ENCODE assay signal across 10 mouse cellular contexts in genomic region chr3:68615042-68615810, GRCm38 (mm10).
DNase-seq lines count a peak whose midpoint lies in the region; ATAC-seq and TF ChIP-seq lines count a peak whose summit lies in the region.
"Had no signal": no experiment of that assay in that cellular context is flagged by ENCODE, and none has a peak within 500 bp of the region (broad histone marks: within the 10 kb centered on the region; RNA-seq: fewer than 3 reads in every experiment).

No protein-coding gene starts in this region.

- no peak overlapping the region for H3K4me2 ChIP-seq in CH12.LX (ENCODE audit: insufficient read depth, low read depth, poor library complexity, severe bottlenecking)
- no peak overlapping the region for H3K4me2 ChIP-seq in hindbrain, embryonic 15.5 days
- no peak overlapping the region for H3K4me2 ChIP-seq in midbrain, embryonic 14.5 days (ENCODE audit: low read length)
- H3K4me2 ChIP-seq: embryonic facial prominence, embryonic 13.5 days had no signal

- TF ChIP-seq CTCF in kidney, adult 2 months (conservative IDR thresholded peaks at IDR 0.05; ENCODE audit: insufficient read depth, insufficient read length, low read depth, low read length), result no peak
- TF ChIP-seq CTCF in CH12.LX (conservative IDR thresholded peaks at IDR 0.05 in 1 of 2, IDR thresholded peaks at IDR 0.05 in 1 of 2; ENCODE audit: low read depth in 2 of 2, low read length in 2 of 2), result peak; percentile 40 to 89; a peak in 3 of 4 replicates

- H3K27ac ChIP-seq in kidney, adult 2 months (ENCODE audit: insufficient read depth, low read depth, low read length), result no peak overlapping the region
- H3K27ac ChIP-seq in CH12.LX (ENCODE audit: insufficient read depth, low read depth), result no peak overlapping the region
- no peak overlapping the region for H3K27ac ChIP-seq in hindbrain, embryonic 15.5 days (replicated peaks)
- no peak overlapping the region for H3K27ac ChIP-seq in midbrain, embryonic 14.5 days (replicated peaks; ENCODE audit: low read depth, low read length)
- H3K27ac ChIP-seq: embryonic facial prominence, embryonic 13.5 days; liver, embryonic 13.5 days had no signal

- dilution Hi-C loops in CH12.LX (cut with MboI; ENCODE audit: extremely low pct_ligation_motif_present, extremely low pct_unique_long_range_greater_than_20kb, low sequenced_read_pairs), result no loop called here

- peaks cover 10% of the 10 kb centered on the region; the same call in 1 of the 2 replicates for H3K4me1 ChIP-seq in kidney, adult 2 months (ENCODE audit: control insufficient read depth, insufficient read depth, low read length)
- H3K4me1 ChIP-seq in CH12.LX (ENCODE audit: control insufficient read depth in 1 of 2, insufficient read depth in 2 of 2), result peaks cover 5 to 6% of the 10 kb centered on the region in 2 experiments; a peak in 2 of 4 replicates
- 0 out of 2 replicates have a peak, but pooled peaks cover 5% of the 10 kb centered on the region for H3K4me1 ChIP-seq in hindbrain, embryonic 15.5 days (replicated peaks)
- H3K4me1 ChIP-seq in midbrain, embryonic 14.5 days (ENCODE audit: control insufficient read depth, insufficient read depth, low read length), result 0 out of 2 replicates have a peak, but pooled peaks cover 7% of the 10 kb centered on the region
- H3K4me1 ChIP-seq: embryonic facial prominence, embryonic 13.5 days had no signal

- TF ChIP-seq EP300 in CH12.LX (IDR thresholded peaks at IDR 0.05; ENCODE audit: low read length), result no peak

- H3K36me3 ChIP-seq in kidney, adult 2 months (ENCODE audit: control insufficient read depth, insufficient read depth, low read length), result no peaks in the 10 kb centered on the region
- H3K36me3 ChIP-seq in CH12.LX (replicated peaks in 1 of 2; ENCODE audit: control insufficient read depth in 1 of 2, insufficient read depth in 1 of 2, low read length in 1 of 2), result no peaks in the 10 kb centered on the region
- 0 out of 2 replicates have a peak, but pooled peaks cover 3% of the 10 kb centered on the region for H3K36me3 ChIP-seq in hindbrain, embryonic 15.5 days
- H3K36me3 ChIP-seq in midbrain, embryonic 14.5 days (ENCODE audit: control insufficient read depth, insufficient read depth, low read length), result peaks cover 10% of the 10 kb centered on the region
- H3K36me3 ChIP-seq: embryonic facial prominence, embryonic 13.5 days; liver, embryonic 13.5 days had no signal

- WGBS in kidney, adult 2 months, result 64% methylated on average over 10 of the region's 10 CpGs
- 72% methylated on average over 10 of the region's 10 CpGs for WGBS in hindbrain, embryonic 15.5 days
- WGBS in midbrain, embryonic 14.5 days, result 64% methylated on average over 10 of the region's 10 CpGs

- H3K4me3 ChIP-seq in kidney, adult 2 months (ENCODE audit: insufficient read depth, low read depth, low read length), result no peak overlapping the region
- H3K4me3 ChIP-seq in CH12.LX (replicated peaks in 1 of 3; ENCODE audit: low read depth in 2 of 3, low read length in 2 of 3, poor library complexity in 1 of 3), result no peak overlapping the region
- no peak overlapping the region for H3K4me3 ChIP-seq in hindbrain, embryonic 15.5 days
- H3K4me3 ChIP-seq in midbrain, embryonic 14.5 days (replicated peaks; ENCODE audit: low read depth, low read length), result no peak overlapping the region
- H3K4me3 ChIP-seq: embryonic facial prominence, embryonic 13.5 days; liver, embryonic 13.5 days had no signal

- H3K9me3 ChIP-seq in CH12.LX (replicated peaks; ENCODE audit: low read length), result no peaks in the 10 kb centered on the region
- H3K9me3 ChIP-seq in hindbrain, embryonic 15.5 days, result no peaks in the 10 kb centered on the region
- no peaks in the 10 kb centered on the region for H3K9me3 ChIP-seq in midbrain, embryonic 14.5 days (ENCODE audit: control insufficient read depth, low read length)
- H3K9me3 ChIP-seq: embryonic facial prominence, embryonic 13.5 days; liver, embryonic 13.5 days had no signal

- H3K79me2 ChIP-seq in CH12.LX (replicated peaks; ENCODE audit: control insufficient read depth, extremely low read depth, insufficient read depth, poor library complexity, severe bottlenecking), result no peaks in the 10 kb centered on the region

- ATAC-seq in hindbrain, embryonic 15.5 days (ENCODE audit: low FRiP score, low read depth), result peak; percentile 47; the same call in 1 of the 2 replicates
- peak; percentile 24; the same call in 1 of the 2 replicates for ATAC-seq in midbrain, embryonic 14.5 days (ENCODE audit: low FRiP score, low TSS enrichment)

- H3K27me3 ChIP-seq in kidney, adult 2 months (replicated peaks; ENCODE audit: control insufficient read depth, insufficient read depth, low read length), result no peaks in the 10 kb centered on the region
- H3K27me3 ChIP-seq in CH12.LX (replicated peaks), result no peaks in the 10 kb centered on the region
- no peaks in the 10 kb centered on the region for H3K27me3 ChIP-seq in hindbrain, embryonic 15.5 days
- no peaks in the 10 kb centered on the region for H3K27me3 ChIP-seq in midbrain, embryonic 14.5 days (ENCODE audit: control insufficient read depth, insufficient read depth, low read length)
- H3K27me3 ChIP-seq: embryonic facial prominence, embryonic 13.5 days; liver, embryonic 13.5 days had no signal

- DNase-seq in kidney, adult 2 months, result peak; percentile 53
- no peak for DNase-seq in kidney, postnatal 10 days
- peak; percentile 50 for DNase-seq in CH12.LX (ENCODE audit: extremely low read depth)
- DNase-seq in c-Kit-positive CD71-positive TER-119-positive erythroid progenitor cells, embryonic 14.5 days (ENCODE audit: low spot score), result peak; percentile 14
- DNase-seq in midbrain, embryonic 14.5 days, result peak; percentile 80
- DNase-seq in urinary bladder, postnatal 25 days (ENCODE audit: low spot score), result no peak
- no peak for DNase-seq in gastrocnemius, postnatal 4 days (ENCODE audit: low spot score in 2 of 2)
- DNase-seq: liver, embryonic 13.5 days had no signal

- TF ChIP-seq POLR2A in kidney, adult 2 months (IDR thresholded peaks at IDR 0.05; ENCODE audit: low read depth, low read length), result no peak
- TF ChIP-seq POLR2A in CH12.LX (IDR thresholded peaks at IDR 0.05; ENCODE audit: low read depth, low read length), result no peak

- peak; percentile 97 for TF ChIP-seq RAD21 in CH12.LX (IDR thresholded peaks at IDR 0.05; ENCODE audit: low read depth, low read length)

- H3K9ac ChIP-seq in CH12.LX (ENCODE audit: insufficient read depth, low read depth), result no peak overlapping the region
- H3K9ac ChIP-seq in hindbrain, embryonic 15.5 days, result no peak overlapping the region
- H3K9ac ChIP-seq in midbrain, embryonic 14.5 days (replicated peaks; ENCODE audit: low read length), result no peak overlapping the region
- H3K9ac ChIP-seq: embryonic facial prominence, embryonic 13.5 days; liver, embryonic 13.5 days had no signal

- in situ Hi-C loops in CH12.LX (cut with MboI; ENCODE audit: low pct_ligation_motif_present, low pct_unique_long_range_greater_than_20kb, low sequenced_read_pairs), result loop anchor here (10.0 kb wide), 1 partner anchor 100 kb away; no protein-coding TSS in a partner anchor

TF ChIP-seq in CH12.LX, 34 proteins besides CTCF, POLR2A, EP300 and RAD21:
- TF ChIP-seq SMC3 (IDR thresholded peaks at IDR 0.05; ENCODE audit: low read depth, low read length) (peak; percentile 77), ZKSCAN1 (IDR thresholded peaks at IDR 0.05; ENCODE audit: borderline replicate concordance, low read depth, low read length) (no peak), NELFE (IDR thresholded peaks at IDR 0.05; ENCODE audit: low read depth, low read length) (no peak), ELF1 (IDR thresholded peaks at IDR 0.05; ENCODE audit: low read depth, low read length) (no peak), MXI1 (IDR thresholded peaks at IDR 0.05; ENCODE audit: low read depth, low read length) (no peak), ZC3H11A (IDR thresholded peaks at IDR 0.05; ENCODE audit: low read depth, low read length) (peak; percentile 71), PAX5 (IDR thresholded peaks at IDR 0.05; ENCODE audit: low read length) (no peak), IRF4 (IDR thresholded peaks at IDR 0.05; ENCODE audit: low read depth, low read length) (no peak), USF1 (IDR thresholded peaks at IDR 0.05; ENCODE audit: low read depth, low read length) (no peak), SIN3A (IDR thresholded peaks at IDR 0.05; ENCODE audit: low read length) (no peak), JUND (conservative IDR thresholded peaks at IDR 0.05; ENCODE audit: low read depth, low read length) (no peak), NRF1 (IDR thresholded peaks at IDR 0.05; ENCODE audit: low read depth, low read length) (no peak), MAZ (IDR thresholded peaks at IDR 0.05; ENCODE audit: low read depth, low read length) (no peak), ETS1 (conservative IDR thresholded peaks at IDR 0.05; ENCODE audit: low read depth, low read length) (no peak), MAX (IDR thresholded peaks at IDR 0.05; ENCODE audit: low read length) (no peak), MAFK (IDR thresholded peaks at IDR 0.05; ENCODE audit: insufficient replicate concordance, low read length) (no peak)

Comparison
In these comparisons a context has a peak if more than half of its experiments do, and no peak if none do; other contexts are left out.
1. DNase-seq: peak in kidney, adult 2 months (single experiment), CH12.LX (single experiment), c-Kit-positive CD71-positive TER-119-positive erythroid progenitor cells, embryonic 14.5 days (single experiment) and midbrain, embryonic 14.5 days (single experiment); none in kidney, postnatal 10 days (single experiment), urinary bladder, postnatal 25 days (single experiment) and gastrocnemius, postnatal 4 days (0 of 2).